Mouse (Mus musculus): ENCODE data around the gene Smo. TPM values are rescaled to one million over a fixed set of nuclear protein-coding genes. Genes with fewer than 3 reads are reported as not detected.

Gene Smo
- not detected for total RNA-seq (2023)

DNA sequence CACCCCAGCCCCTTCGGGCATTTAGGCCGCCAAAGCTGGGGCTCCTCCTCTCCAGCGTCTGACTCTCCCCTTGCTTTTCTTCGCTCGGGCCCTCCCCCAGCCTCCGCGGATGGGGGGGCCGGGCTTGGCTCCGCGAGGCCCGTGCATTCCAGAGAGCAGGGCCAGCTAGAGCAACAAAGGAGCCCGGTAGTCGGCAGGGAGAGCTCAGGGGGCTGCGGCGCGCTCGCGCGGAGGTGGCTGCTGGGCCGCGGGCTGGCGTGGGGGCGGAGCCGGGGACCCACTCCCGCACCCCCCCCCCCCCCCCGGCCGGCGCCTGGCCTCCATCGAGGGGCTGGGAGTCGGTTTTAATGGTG, at the start of gene Smo:
Gene Smo (plus strand): TSS at position 168 of the 353 bp plus-strand sequence.

DNA sequence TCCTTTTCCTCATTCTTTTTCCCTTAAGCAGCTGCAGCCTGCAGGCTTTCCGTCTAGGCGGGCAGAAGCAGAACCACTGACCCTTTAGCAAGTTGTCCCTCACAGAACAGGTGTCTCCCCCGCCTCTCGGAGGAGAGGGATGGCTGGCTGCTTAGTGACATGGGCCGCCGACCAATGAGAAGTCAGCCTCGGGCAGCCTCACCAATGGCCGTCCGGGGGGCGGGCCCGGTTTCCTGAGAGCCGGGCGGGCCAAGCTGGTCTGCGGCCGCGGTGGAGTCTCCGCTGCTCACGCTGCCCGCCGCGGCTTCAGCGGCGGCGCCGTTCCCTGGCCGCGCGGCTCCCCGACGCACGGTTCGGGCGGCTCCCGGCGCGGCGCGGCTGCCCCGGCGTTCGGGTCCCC, 41.4 kb upstream of the Smo start, which contains the start of gene Tspan33:
Gene Tspan33 (plus strand): TSS at position 270 of the 400 bp plus-strand sequence.

DNA sequence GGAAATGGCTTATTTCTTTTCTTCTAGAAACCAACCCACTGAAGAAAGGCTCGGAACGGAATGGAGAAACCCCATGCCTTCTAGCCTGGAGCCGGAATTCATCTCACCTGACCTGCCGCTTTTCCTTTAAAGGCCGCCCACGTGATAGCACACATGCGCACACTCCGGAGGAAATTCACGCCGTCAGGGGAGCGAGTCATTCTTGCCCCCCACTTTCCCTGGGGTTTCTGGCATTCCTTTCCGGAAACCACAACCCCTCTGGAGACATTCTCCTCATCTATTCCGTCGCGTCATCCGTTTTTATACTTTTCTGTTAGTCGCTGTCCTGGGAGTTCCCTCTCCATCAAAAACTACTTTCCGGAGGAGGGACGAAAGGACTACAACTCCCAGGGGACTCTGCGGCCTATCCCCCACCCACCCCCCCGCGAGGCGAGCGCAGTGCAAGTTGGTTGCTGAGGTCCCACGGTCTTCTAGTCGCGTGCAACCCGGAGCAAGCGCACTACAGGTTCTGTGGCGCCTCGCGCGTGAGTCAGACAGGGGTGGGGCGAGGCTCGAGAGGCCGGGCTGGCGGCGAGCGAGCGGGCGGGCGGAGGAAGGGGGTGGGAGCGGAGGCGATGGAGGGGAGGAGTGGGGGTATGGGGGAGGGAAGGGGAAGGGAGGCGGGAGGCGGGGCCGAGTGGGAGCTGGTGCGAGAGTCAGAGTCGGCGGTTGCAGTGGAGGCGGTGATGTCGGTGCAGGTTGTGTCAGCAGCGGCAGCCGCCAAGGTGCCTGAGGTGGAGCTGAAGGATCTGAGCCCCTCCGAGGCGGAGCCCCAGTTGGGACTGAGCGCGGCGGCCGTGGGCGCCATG, 32.7 kb downstream of the Smo start, which contains the start of gene Ahcyl2:
Gene Ahcyl2 (plus strand): TSS at position 199 of the 848 bp plus-strand sequence.

Other genes starting within 250 kb of the Smo start
- gene Kcp, start 227.6 kb upstream of the Smo start, total RNA-seq (2023), result under 1 TPM in 1 of 2 experiments, not detected in 1; 0.26 TPM
- gene Irf5, start 208.9 kb upstream of the Smo start, total RNA-seq (2023), result 100 to 1,000 TPM; 278 to 284 TPM
- gene Tnpo3, start 125.6 kb upstream of the Smo start, total RNA-seq (2023), result 10 to 100 TPM; 87.4 to 93.9 TPM
- under 1 TPM; 0.44 to 0.67 TPM for gene Tspan33, start 41.3 kb upstream of the Smo start, total RNA-seq (2023)
- gene Ahcyl2, start 32.5 kb downstream of the Smo start, total RNA-seq (2023), result 10 to 100 TPM; 62.3 to 66.9 TPM
- not detected for gene Strip2, start 181.5 kb downstream of the Smo start, total RNA-seq (2023)

All from B cell, adult 67 days (primary cell).